Mouse (Mus musculus) heart, adult 2 months (tissue): Measurements from ENCODE around the gene Grm1.

Source experiments
- CTCF ChIP-seq: fragments of 200-600 bp; IDR thresholded peaks from 2 replicates; pipeline ENCODE4 v1.8.1; 2022; ENCODE audit warnings: antibody characterized with exemption, mild to moderate bottlenecking, moderate library complexity
- EP300 ChIP-seq: fragments of 200-500 bp; IDR thresholded peaks from 2 replicates; pipeline ENCODE4 v1.6.1; 2011; ENCODE audit warnings: low read depth, low read length, control low read depth; ENCODE audit not compliant: insufficient read depth

GRCm38 (mm10) chr10:10831141-10831540 lies 251.0 kb downstream of the Grm1 start:
- TF ChIP-seq CTCF (no peak), EP300 (no peak)
